Mouse (Mus musculus) liver, adult (tissue): ENCODE data around the gene Fto.

Experiments
- GATA4 ChIP-seq: IDR thresholded peaks from 2 replicates; pipeline ENCODE4 v1.6.1; 2014; ENCODE audit warnings: mild to moderate bottlenecking, low read length; ENCODE audit not compliant: insufficient replicate concordance

The Fto gene

DNA sequence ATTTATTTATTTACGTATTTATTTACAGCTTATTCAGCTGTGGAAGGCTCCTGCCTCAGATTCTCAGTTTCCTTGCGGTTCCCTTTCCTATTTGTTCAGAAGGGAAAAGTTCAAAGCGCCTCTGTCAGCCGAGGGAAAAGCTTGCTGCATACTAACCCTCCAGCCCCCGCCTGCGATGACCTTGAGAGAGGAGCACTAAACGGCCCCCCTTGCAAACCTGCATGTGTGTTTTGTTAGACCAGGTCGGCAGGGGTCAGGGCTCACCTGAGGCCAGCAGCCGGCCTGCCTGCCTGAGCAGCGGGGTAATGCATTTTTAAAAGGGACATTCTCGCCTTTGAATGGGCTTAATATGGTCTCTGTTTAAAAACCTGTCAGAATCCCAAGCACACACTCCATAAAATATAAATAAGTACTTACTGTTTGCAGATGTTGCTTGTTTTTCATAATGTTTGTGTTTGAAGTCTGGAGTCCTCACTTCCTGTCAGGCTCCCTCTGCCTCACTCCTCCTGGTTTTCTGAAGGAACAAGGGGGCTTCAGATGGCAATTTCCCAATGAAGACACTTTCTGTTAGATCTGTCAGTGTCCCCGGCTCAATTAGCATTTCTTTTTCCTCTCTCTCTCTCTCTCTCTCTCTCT lies 400.5 kb downstream of the Fto start:
- TF ChIP-seq GATA4 = no peak

DNA sequence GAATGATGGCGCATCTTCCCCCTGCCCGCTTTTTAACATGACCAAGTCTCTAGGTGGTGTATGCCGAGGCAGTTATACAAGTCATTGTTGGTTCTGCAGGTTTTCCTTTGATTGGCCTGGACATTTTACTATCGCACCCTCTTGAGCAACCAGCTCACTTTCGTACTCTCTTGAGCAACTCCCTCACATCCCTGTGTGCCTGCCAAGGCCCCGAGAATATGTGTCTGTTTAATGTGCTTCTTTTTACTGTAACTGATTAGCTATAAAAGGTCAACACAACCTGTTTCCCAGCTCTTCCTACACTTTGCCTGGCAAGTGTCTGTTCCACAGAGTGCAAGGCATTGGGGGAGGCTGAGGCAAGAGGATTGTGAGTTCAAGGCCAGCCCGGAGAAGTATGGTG lies 401.4 kb downstream of the Fto start:
- no peak for TF ChIP-seq GATA4

DNA sequence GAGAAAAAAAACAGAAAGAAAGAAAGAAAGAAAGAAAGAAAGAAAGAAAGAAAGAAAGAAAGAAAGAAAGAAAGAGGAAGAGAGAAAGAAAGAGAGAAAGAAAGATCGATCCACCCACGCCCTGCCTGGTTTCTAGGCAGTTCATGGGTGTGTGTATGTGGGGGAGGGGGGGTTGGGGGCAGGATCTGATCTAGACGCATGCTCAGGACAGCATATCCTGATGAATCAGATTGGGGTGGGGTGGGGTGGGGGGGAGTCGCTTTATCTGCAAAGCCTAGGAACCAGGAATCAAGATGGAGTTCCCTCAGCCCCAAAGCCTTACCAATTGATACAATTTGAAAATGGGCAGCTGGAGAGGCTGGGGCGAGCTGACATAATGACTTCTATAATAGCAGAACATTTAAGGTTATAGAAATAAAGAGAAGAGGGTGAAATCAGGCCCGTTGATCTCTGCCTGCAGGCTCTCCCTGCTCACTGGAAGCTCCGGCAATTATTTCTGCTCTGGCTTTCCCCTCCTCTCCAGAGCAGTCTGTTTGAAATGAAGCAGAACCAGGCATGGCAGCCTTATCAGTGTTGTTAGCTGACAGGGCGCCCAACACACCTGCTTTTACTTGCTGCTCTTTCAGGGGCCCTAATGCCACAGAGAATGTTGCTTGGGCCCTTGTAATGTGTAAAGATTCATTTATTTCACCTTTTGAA lies 402.2 kb downstream of the Fto start:
- no peak for TF ChIP-seq GATA4
